Mouse (Mus musculus): ENCODE data around the gene Ifit1bl1.
"Not testable (repeated sequence)": the region's sequence is repeated elsewhere in the genome, so short reads cannot be mapped to it uniquely, and the experiment has no call there.

Ifit1bl1 gene

GRCm38 (mm10) chr19:34588959-34589358 lies 12.8 kb downstream of the Ifit1bl1 start:
- DNase-seq (ENCODE audit: low spot score in 2 of 2), result no peak

GRCm38 (mm10) chr19:34587898-34588692 lies 13.7 kb downstream of the Ifit1bl1 start:
- not testable (repeated sequence) for DNase-seq (ENCODE audit: low spot score in 2 of 2)

GRCm38 (mm10) chr19:34585740-34586458 lies 15.9 kb downstream of the Ifit1bl1 start:
- not testable (repeated sequence) for DNase-seq (ENCODE audit: low spot score in 2 of 2)

GRCm38 (mm10) chr19:34583126-34583766 lies 18.5 kb downstream of the Ifit1bl1 start, which contains the start of gene Ifit3:
Ifit3 (plus strand) TSS chr19:34583531.
- DNase-seq (ENCODE audit: low spot score in 2 of 2), result not testable (repeated sequence)

- not testable (repeated sequence) for DNase-seq (ENCODE audit: low spot score in 2 of 2)
Measured at GRCm38 (mm10) chr19:34582696-34583095, 19.1 kb downstream of the Ifit1bl1 start.

- no peak for DNase-seq (ENCODE audit: low spot score in 2 of 2)
Measured at GRCm38 (mm10) chr19:34577121-34577520, 24.6 kb downstream of the Ifit1bl1 start.

GRCm38 (mm10) chr19:34573650-34574049 lies 28.1 kb downstream of the Ifit1bl1 start:
- no peak for DNase-seq (ENCODE audit: low spot score in 2 of 2)

- no peak for DNase-seq (ENCODE audit: low spot score in 2 of 2)
Measured at GRCm38 (mm10) chr19:34571080-34571479, 30.7 kb downstream of the Ifit1bl1 start.

- DNase-seq (ENCODE audit: low spot score in 2 of 2), result no peak
Measured at GRCm38 (mm10) chr19:34569896-34570476, 31.8 kb downstream of the Ifit1bl1 start.

- DNase-seq (ENCODE audit: low spot score in 2 of 2), result no peak
Measured at GRCm38 (mm10) chr19:34568988-34569895, 32.5 kb downstream of the Ifit1bl1 start.

- DNase-seq (ENCODE audit: low spot score in 2 of 2), result no peak
Measured at GRCm38 (mm10) chr19:34566178-34566784, 35.5 kb downstream of the Ifit1bl1 start.

GRCm38 (mm10) chr19:34562556-34562955 lies 39.2 kb downstream of the Ifit1bl1 start:
- DNase-seq (ENCODE audit: low spot score in 2 of 2), result no peak

- no peak for DNase-seq (ENCODE audit: low spot score in 2 of 2)
Measured at GRCm38 (mm10) chr19:34556621-34557020, 45.1 kb downstream of the Ifit1bl1 start.

GRCm38 (mm10) chr19:34554061-34554460 lies 47.7 kb downstream of the Ifit1bl1 start:
- DNase-seq (ENCODE audit: low spot score in 2 of 2), result no peak

GRCm38 (mm10) chr19:34553522-34553921 lies 48.2 kb downstream of the Ifit1bl1 start:
- DNase-seq (ENCODE audit: low spot score in 2 of 2), result no peak

- DNase-seq (ENCODE audit: low spot score in 2 of 2), result no peak
Measured at GRCm38 (mm10) chr19:34553021-34553420, 48.7 kb downstream of the Ifit1bl1 start.

- no peak for DNase-seq (ENCODE audit: low spot score in 2 of 2)
Measured at GRCm38 (mm10) chr19:34551981-34552380, 49.8 kb downstream of the Ifit1bl1 start.

- peak; percentile 55 to 74 for DNase-seq (ENCODE audit: low spot score in 2 of 2)
Measured at GRCm38 (mm10) chr19:34550534-34551223, 51.1 kb downstream of the Ifit1bl1 start, which contains the start of gene Ifit2. Ifit2 (plus strand) TSS chr19:34550694.

GRCm38 (mm10) chr19:34550205-34550533 lies 51.6 kb downstream of the Ifit1bl1 start:
- no peak for DNase-seq (ENCODE audit: low spot score in 2 of 2)

- DNase-seq (ENCODE audit: low spot score in 2 of 2), result peak; percentile 70 to 78
Measured at GRCm38 (mm10) chr19:34547976-34548375, 53.8 kb downstream of the Ifit1bl1 start.

Measured in frontal cortex, postnatal 36 days (tissue).